Mouse (Mus musculus): ENCODE results near the gene Tlk1.
"Not testable (repeated sequence)": the region's sequence is repeated elsewhere in the genome, so short reads cannot be mapped to it uniquely, and the experiment has no call there.

The Tlk1 gene

GRCm38 (mm10) chr2:70831709-70832350, 6.3 kb upstream of the Tlk1 start:
- no peak for DNase-seq

- DNase-seq: no peak
Measured at GRCm38 (mm10) chr2:70830683-70831082, 5.2 kb upstream of the Tlk1 start.

- DNase-seq: no peak
Measured at GRCm38 (mm10) chr2:70829946-70830610, 4.5 kb upstream of the Tlk1 start.

GRCm38 (mm10) chr2:70827780-70828179, 2.3 kb upstream of the Tlk1 start:
- no peak for DNase-seq

- DNase-seq: no peak
Measured at GRCm38 (mm10) chr2:70826436-70827230, 1.1 kb upstream of the Tlk1 start.

GRCm38 (mm10) chr2:70824838-70825370, 624 bp downstream of the Tlk1 start:
- DNase-seq: peak; percentile 47 to 76

- peak; percentile 12 to 21 for DNase-seq
Measured at GRCm38 (mm10) chr2:70823926-70824800, 1.4 kb downstream of the Tlk1 start.

GRCm38 (mm10) chr2:70823434-70823833, 2.1 kb downstream of the Tlk1 start:
- no peak for DNase-seq

GRCm38 (mm10) chr2:70816939-70817338, 8.6 kb downstream of the Tlk1 start:
- DNase-seq: no peak

GRCm38 (mm10) chr2:70816016-70816415, 9.5 kb downstream of the Tlk1 start:
- no peak for DNase-seq

GRCm38 (mm10) chr2:70813608-70814007, 11.9 kb downstream of the Tlk1 start:
- no peak for DNase-seq

- DNase-seq: peak in 1 of 2 experiments; percentile 27
Measured at GRCm38 (mm10) chr2:70811476-70811875, 14.1 kb downstream of the Tlk1 start.

- DNase-seq: no peak
Measured at GRCm38 (mm10) chr2:70809921-70810320, 15.6 kb downstream of the Tlk1 start.

- DNase-seq: no peak
Measured at GRCm38 (mm10) chr2:70808681-70809080, 16.8 kb downstream of the Tlk1 start.

GRCm38 (mm10) chr2:70807678-70808077, 17.9 kb downstream of the Tlk1 start:
- DNase-seq: not testable (repeated sequence)

GRCm38 (mm10) chr2:70806020-70806419, 19.5 kb downstream of the Tlk1 start:
- no peak for DNase-seq

- not testable (repeated sequence) for DNase-seq
Measured at GRCm38 (mm10) chr2:70803696-70804095, 21.8 kb downstream of the Tlk1 start.

- DNase-seq: peak; percentile 15 to 45
Measured at GRCm38 (mm10) chr2:70802658-70803057, 22.9 kb downstream of the Tlk1 start.

GRCm38 (mm10) chr2:70801543-70801942, 24.0 kb downstream of the Tlk1 start:
- no peak for DNase-seq

- DNase-seq: no peak
Measured at GRCm38 (mm10) chr2:70800396-70800795, 25.1 kb downstream of the Tlk1 start.

GRCm38 (mm10) chr2:70793276-70793675, 32.3 kb downstream of the Tlk1 start:
- no peak for DNase-seq

- no peak for DNase-seq
Measured at GRCm38 (mm10) chr2:70790246-70790645, 35.3 kb downstream of the Tlk1 start.
